Mouse (Mus musculus): ENCODE data around the gene Olfr1016.

Olfr1016 gene

DNA sequence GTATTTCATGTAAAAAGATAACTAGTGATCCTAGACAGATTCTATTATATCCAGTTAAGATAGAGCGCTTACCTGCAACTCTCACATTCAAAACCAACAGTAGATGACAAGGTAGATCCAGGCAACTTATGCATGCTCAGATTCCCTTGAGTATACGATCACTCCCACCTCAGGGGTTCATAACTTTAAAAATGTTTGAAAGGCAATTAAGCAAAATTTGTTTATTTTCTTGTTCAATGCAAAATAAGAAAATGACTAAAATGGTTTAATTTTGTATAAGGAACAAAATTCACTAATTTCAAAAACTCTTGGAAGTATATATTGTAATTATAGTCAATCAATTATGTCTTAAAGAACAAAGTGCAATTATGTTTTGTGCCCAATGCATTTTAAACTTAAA, at the start of gene Olfr1016:
Gene Olfr1016 (minus strand): TSS at position 101 of the 400 bp plus-strand sequence.
- no peak for DNase-seq (ENCODE audit: low spot score in 2 of 2)

DNA sequence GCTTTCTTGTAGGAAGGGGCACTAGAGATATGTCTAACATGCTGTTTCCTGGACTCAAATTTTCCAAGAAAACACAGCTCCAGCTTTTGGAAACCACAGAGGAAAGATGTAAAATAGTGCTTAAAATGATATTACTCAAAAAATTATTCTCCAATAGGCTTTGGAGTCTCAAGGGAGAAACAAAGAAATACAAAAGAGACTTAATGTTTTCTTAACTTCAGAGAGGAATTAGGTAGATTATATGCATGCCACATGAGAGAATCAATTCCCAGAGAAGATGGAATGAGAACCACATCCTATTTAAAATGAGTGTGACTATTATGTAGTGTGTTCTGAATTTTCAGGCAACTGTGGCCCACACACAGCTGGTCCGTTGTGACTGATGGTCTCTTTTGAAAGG, 44.4 kb upstream of the Olfr1016 start, which contains the start of gene Olfr1020:
Gene Olfr1020 (plus strand): TSS at position 301 of the 400 bp plus-strand sequence.
- no peak for DNase-seq (ENCODE audit: low spot score in 2 of 2)

DNA sequence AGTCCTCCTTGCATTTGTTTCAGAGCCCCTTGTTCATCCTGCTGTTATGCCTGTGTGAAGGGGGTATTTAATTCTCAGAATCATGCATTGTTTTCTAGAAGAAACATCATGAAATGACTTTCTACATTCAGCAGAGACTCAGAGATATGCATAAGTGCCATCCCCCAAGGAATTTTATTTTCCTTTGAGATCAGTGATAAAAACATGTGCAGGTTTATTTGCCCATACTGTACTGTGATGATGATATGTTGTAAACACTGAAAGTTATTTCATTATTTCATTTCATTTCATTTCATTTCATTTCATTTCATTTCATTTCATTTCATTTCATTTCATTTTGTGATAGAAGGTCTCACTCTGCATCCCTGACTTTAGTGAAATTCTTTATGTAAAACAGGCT, 43.0 kb upstream of the Olfr1016 start, which contains the start of gene Olfr1019:
Gene Olfr1019 (minus strand): TSS at position 101 of the 400 bp plus-strand sequence.
- no peak for DNase-seq (ENCODE audit: low spot score in 2 of 2)

DNA sequence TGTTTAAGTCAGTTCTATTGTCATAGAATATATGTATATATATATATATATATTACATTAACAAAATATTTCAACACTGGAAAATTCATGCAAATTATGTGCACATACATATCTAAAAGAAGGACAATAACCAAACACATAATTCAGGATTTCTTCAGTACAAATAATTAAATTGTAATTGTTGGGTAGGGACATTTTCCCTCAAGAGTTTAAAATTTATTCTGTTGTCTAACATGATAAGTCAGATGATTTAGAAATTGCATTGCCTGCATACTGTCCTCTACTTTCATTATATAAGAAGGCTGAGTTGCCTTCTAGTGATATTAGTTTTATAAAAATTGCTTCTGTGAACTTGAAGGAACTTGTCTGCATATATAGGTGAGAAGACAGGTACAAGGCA, 15.8 kb upstream of the Olfr1016 start, which contains the start of gene Olfr1018:
Gene Olfr1018 (plus strand): TSS at position 301 of the 400 bp plus-strand sequence.
- DNase-seq (ENCODE audit: low spot score in 2 of 2), result no peak

DNA sequence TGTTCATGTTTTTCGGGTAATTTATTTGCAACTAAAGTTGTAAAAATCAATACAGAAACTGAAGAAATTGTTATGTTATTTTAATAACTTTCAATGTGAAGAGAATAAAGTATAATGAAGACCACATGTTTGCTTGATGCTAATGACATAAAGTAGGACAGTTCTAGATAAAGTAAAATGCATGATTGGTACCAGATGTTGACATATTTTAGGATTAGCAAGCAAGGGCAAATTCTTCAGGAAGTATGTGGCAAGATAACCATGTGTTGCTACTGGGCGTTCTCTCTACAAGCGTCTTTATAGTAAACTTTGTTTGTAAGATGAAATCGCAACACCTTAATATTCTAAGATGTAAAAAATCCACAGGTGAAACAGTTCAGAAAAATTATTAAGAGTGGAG, 2.2 kb upstream of the Olfr1016 start:
- no peak for DNase-seq (ENCODE audit: low spot score in 2 of 2)

DNA sequence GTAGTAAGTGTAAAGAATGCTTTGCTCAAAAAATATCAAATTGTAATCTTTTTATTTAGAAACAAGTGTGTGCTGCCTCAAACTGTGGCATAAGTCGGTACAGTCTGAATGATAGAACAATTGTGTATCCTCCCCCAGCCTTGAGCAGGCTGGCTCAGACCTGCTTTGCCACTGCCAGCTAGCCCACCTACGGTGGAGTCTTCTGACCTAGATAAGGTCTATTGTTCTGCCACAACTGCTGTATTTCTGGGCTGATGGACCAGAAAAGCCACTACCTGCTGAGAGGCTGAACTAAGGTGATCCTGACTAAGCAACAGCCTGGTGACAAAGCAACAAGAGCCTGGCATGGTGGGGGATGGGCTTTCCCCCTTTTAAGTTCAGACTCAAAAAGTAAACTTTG, 10.0 kb downstream of the Olfr1016 start:
- no peak for DNase-seq (ENCODE audit: low spot score in 2 of 2)

DNA sequence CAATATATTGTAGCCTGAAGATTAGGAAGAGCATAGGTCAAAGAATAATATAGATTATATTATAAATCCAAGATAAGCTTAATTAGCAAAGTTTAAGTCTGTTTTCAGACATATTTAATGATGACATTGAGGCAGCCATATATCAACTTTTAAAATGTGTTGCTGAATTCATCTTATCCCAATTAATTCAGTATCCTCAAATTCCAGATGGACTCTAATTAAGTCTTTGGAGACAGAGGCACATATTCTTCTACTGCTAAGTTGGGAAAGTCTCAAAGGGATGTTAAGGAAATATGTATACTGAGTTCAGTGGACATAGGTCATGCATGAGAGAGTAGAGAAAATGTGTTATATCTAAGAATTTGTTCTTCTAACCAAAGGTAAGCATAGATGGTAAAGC, 20.6 kb downstream of the Olfr1016 start, which contains the start of gene Olfr1015:
Gene Olfr1015 (plus strand): TSS at position 301 of the 400 bp plus-strand sequence.
- DNase-seq (ENCODE audit: low spot score in 2 of 2), result no peak

DNA sequence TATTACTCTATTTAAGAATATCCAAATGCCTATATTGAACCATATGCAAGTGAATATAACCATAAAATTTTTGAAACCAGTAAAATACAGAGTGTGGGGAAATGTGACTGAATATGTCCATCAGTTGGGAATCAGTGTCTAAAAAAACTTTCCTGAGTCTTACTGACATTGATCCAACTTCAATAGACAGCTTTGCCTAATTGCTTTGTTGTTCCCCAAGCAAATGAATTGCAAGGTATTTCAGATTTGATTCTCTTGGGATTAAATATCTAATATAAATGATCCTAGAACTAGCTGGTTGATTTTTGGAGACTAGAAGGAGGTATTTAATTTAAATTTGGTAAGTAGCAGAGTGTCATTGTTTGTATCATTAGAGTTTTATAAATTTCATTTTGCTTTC, 29.9 kb downstream of the Olfr1016 start, which contains the start of gene Olfr1014:
Gene Olfr1014 (plus strand): TSS at position 301 of the 400 bp plus-strand sequence.
- DNase-seq (ENCODE audit: low spot score in 2 of 2), result no peak

DNA sequence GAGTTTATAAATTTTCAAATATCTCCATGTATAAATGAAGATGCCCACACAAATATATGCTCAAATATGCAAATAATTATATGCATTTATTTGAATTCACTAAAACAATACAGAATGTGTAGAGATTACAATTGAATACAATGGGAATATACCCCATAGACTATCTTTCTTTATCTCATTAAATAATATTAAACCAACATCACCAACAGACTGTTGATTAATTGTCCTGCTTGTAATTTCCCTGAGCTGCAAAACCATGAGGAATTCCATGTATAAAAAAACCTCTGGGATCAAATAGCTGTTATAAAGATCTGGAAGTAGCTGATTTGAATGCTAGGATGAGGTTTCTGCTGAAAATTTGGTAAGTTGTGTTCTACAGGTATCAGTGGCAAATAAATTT, 35.5 kb downstream of the Olfr1016 start, which contains the start of gene Olfr1013:
Gene Olfr1013 (plus strand): TSS at position 301 of the 400 bp plus-strand sequence.
- no peak for DNase-seq (ENCODE audit: low spot score in 2 of 2)

DNA sequence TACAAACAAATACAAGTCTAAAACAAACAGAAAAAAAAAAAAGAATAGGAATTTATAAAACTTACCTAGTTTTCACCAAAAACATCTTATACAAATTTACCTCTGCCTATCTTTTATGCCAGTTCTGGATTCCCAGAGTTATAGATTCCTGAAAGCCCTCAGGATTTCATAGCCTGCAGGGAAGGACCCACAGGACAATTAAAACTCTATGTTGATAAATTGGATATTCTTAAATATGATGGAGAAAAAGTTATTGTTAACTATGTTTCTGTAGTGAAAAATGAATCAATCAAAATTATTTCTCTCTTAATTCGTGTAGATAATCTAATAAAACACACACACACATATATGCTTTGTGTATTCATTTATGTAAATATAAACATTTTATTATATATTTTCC, 39.7 kb downstream of the Olfr1016 start, which contains the start of gene Olfr1012:
Gene Olfr1012 (minus strand): TSS at position 101 of the 400 bp plus-strand sequence.
- no peak for DNase-seq (ENCODE audit: low spot score in 2 of 2)

DNA sequence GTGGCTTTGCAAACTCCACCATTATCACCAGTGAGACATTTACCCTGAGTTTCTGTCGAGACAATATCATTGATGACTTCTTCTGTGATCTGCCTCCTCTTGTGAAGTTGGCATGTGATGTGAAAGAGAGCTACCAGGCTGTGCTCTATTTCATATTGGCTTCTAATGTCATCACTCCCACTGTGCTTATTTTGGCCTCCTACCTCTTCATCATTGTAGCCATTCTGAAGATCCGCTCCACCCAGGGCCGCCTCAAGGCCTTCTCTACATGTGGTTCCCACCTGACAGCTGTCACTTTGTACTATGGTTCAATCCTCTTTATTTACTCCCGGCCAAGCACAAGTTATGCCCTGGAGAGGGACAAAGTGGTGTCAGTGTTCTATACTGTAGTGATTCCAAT, 48.5 kb downstream of the Olfr1016 start:
- no peak for DNase-seq (ENCODE audit: low spot score in 2 of 2)

Data from spleen, postnatal 36 days (tissue).